Mouse (Mus musculus) cerebellum, adult (tissue): ENCODE measurements at regions not wholly inside any gene's neighbourhood (a gene's known extent, or its start where the extent isn't known, plus 50 kb on each side); places are given as distances from the start of the nearest gene placed in this dataset.

Experiments used
- ATAC-seq: cut with Nextera tagmentation; 2 replicates; pipeline ENCODE4 v1.9.2; 2017; ENCODE audit warnings: mild to moderate bottlenecking, moderate library complexity, mixed read lengths; ENCODE audit not compliant: insufficient number of reproducible peaks, low FRiP score, low TSS enrichment

DNA sequence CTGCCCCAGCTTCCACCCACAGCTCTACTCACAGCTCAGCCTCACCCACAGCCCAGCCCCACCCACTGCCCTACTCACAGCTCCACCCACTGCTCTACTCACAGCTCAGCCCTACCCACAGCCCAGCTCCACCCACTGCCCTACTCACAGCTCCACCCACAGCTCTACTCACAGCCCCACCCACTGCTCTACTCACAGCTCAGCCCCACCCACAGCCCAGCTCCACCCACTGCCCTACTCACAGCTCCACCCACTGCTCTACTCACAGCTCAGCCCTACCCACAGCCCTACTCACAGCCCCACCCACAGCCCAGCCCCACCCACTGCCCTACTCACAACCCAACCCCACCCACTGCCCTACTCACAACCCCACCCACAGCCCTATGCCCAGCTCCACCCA lies 56.5 kb upstream of the Phox2b start:
- ATAC-seq: no peak

GRCm38 (mm10) chr5:67156911-67157310 lies 57.8 kb upstream of the Phox2b start:
- ATAC-seq: peak; percentile 31; the same call in 1 of the 2 replicates

GRCm38 (mm10) chr5:67176827-67177226 lies 77.7 kb upstream of the Phox2b start:
- no peak for ATAC-seq

DNA sequence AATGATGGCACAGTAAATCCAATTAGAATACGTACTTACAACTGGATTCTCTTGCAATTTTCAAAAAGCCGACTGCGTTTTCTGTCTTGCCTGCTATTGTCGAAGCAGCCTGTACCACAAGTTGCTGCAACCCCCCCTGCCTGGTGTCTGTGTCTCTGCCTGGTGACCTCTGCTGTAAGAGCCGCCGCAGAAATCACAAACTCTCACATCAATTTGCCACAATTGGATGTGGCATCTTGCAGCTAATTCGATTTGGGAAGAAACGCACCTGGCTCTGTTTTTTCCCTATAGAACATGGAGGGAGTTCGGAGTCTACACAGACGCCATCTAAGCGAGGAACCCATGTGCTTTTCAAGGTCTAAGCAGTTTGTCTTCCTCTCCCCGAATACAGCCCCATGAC lies 80.1 kb upstream of the Phox2b start:
- no peak for ATAC-seq

- no peak for ATAC-seq
Observed at GRCm38 (mm10) chr5:67189376-67189901, 70.9 kb upstream of the Tmem33 start.

DNA sequence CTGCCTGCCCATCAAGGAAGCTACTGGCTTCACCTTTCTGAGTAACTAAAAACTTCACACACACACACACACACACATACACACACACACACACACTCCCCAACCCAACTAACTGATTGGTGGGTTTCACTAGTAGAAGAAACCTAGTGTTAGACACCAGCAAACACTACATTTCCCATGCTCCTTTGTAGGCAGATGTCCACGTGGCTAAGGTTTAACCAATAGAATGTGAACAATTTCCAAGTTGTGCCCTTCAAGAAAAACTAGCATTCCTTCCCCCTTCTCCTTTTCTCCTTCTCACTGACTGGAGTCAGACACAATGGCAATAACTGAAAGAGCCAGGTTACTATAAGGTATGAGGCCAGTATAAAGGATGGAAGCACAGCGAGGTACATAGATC lies 66.3 kb upstream of the Tmem33 start:
- ATAC-seq: no peak

DNA sequence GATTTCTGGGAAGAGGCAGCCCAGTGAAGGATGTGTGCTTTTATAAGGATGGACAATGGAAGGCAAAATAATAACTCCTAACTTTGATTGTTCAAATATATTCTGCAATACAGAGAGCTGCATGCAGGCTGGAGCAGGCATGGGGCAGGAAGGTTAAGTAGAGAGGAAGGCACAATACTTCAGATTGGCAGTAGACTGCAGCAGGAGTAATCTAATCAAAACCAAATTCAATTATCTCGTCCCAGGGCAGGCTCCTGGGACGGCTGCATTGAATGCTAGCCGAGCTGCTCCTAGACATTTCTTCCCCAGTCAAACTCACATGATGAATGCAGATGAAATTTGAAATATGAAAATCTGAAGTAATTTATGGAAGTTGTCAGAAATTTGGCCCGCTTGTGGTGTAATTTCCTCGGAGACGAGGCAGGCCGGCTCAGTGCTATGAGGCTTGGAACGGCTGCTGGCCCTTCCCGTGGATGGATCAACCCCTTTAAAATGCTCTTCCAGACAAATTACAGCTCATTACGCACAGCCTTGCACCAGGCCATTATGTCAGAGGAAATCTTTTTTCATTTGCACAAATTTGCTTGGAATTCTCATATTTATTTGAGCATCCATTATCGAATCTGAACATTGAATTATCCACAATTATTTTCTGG lies 55.2 kb upstream of the Tmem33 start:
- ATAC-seq: no peak
